Mouse (Mus musculus) olfactory bulb, adult 2 months (tissue): ENCODE data around the gene Strn4. TPM values are rescaled to one million over a fixed set of nuclear protein-coding genes. Genes with fewer than 3 reads are reported as not detected.

Experiments
- H3K27ac ChIP-seq: fragments of 200-500 bp; 2 replicates; pipeline ENCODE4 v1.5.1; 2012; ENCODE audit warnings: low read depth, low read length; ENCODE audit not compliant: insufficient read depth
- H3K4me1 ChIP-seq: fragments of 200-500 bp; 2 replicates; pipeline ENCODE4 v1.6.1; 2012; ENCODE audit warnings: low read length; ENCODE audit not compliant: control insufficient read depth, insufficient read depth
- H3K4me3 ChIP-seq: fragments of 200-500 bp; 2 replicates; pipeline ENCODE4 v1.5.1; 2012; ENCODE audit warnings: mild to moderate bottlenecking, low read depth, low read length, moderate library complexity; ENCODE audit not compliant: insufficient read depth
- CTCF ChIP-seq: fragments of 200-500 bp; IDR thresholded peaks from 2 replicates; pipeline ENCODE4 v1.5.1; 2012; ENCODE audit warnings: low read depth, mild to moderate bottlenecking, low read length, moderate library complexity; ENCODE audit not compliant: insufficient read depth
- POLR2A ChIP-seq: fragments of 200-500 bp; IDR thresholded peaks from 2 replicates; pipeline ENCODE4 v1.6.1; 2012; ENCODE audit warnings: mild to moderate bottlenecking, low read depth, low read length, moderate library complexity; ENCODE audit not compliant: insufficient read depth
- WGBS: fragments of 180-500 bp; shearing (Covaris S2); methylation state at CpG from one replicate; pipeline ENCODE4 v1.1.7; 2018; 5-methylcytosine and 5-hydroxymethylcytosine counted together
- polyA plus RNA-seq: library from polyadenylated mRNA; stranded (reverse); fragments of >200 nt; gene quantifications from 2 replicates; pipeline ENCODE4 v1.2.4, GENCODE M21; 2012; ENCODE audit warnings: low replicate concordance; ENCODE audit not compliant: missing spikeins, insufficient read depth, insufficient read length

The Strn4 gene
- polyA plus RNA-seq, 1 experiment: not detected

DNA sequence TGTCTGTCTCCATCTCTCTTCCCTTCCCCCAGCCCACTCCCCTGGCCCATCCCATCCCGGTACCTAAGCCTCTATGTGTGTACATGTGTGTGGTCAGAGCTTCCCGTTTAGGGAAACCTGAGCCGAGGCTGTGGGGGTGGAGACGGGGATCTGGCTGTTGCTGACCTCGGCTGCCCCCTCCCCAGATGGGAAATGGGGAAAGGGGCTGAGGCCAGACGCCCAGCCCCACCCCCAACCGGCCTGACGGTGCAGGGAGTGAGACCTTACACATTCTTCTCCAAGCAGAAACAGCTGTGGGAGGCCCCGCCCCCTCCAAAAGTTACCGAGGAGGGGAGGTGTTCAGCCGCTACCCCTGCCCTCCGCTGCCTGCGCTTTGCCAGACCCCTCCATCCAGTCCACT lies 60.9 kb downstream of the Strn4 start:
- TF ChIP-seq POLR2A (no peak), CTCF (no peak)
- peak overlapping the region; percentile 86 for H3K4me3 ChIP-seq
- no peak overlapping the region for H3K27ac ChIP-seq
- H3K4me1 ChIP-seq: peaks cover 15% of the 10 kb centered on the region
- WGBS: 9% methylated on average over 13 of the region's 13 CpGs

DNA sequence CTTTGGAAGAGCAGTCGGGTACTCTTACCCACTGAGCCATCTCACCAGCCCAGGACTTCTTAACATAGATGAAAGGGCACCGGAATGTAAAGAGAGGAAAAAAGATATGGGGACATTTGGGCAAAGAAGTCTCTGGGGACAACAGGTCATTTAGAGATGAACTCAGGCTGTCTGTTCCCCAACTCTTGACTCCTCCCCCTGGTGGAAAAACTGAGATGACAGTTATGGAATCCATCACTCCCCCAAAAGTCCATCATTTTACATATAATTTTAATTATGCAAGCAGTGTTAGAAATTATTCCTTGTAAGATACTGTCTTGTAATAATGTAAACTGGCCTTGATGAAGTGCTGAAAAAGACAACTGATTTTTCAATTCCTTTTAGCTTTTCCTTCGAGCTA lies 62.0 kb downstream of the Strn4 start:
- TF ChIP-seq CTCF: no peak
- TF ChIP-seq POLR2A: no peak
- Histone ChIP-seq H3K27ac (no peak overlapping the region), H3K4me3 (no peak overlapping the region), H3K4me1 (peaks cover 7% of the 10 kb centered on the region)
- 85% methylated on average over 3 of the region's 3 CpGs for WGBS

DNA sequence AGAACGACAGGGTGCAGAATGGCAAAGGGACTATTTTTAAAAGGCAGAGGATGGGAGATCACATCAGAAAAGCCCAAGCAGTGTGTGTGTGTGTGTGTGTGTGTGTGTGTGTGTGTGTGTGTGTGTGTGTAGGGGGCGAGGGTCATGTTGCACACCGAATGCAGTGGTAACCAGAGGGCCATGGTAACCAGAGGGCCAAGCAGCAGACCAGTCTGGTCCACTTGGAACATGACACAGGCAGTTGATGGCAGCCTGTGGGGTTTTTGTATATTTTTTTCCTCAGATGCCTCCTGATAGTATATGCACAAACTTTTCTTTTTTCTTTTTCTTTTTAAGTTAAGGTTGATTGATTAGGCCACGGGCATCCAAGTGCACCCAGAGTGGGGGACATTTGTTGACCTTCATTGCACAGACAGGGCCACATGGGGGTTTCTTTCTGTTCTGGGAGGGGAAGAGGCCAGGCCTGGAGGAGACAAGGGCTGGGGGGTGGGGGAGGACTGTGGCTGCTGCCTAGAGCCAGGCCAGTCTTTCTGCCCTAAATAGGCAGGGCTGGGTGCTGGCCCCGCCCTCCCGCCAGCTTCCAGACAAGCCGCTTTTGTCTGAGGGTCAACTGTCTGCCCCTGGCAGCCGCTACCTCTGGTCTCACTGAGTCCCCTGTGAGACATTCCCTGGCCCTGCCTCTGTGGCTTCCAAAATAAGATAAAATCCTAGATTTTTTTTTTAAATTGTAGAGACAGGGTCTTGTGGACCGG lies 64.3 kb downstream of the Strn4 start:
- WGBS: 44% methylated on average over 9 of the region's 9 CpGs
- no peak overlapping the region for H3K27ac ChIP-seq
- no peak for TF ChIP-seq CTCF
- no peak for TF ChIP-seq POLR2A
- H3K4me3 ChIP-seq: no peak overlapping the region
- peaks cover 7% of the 10 kb centered on the region for H3K4me1 ChIP-seq

DNA sequence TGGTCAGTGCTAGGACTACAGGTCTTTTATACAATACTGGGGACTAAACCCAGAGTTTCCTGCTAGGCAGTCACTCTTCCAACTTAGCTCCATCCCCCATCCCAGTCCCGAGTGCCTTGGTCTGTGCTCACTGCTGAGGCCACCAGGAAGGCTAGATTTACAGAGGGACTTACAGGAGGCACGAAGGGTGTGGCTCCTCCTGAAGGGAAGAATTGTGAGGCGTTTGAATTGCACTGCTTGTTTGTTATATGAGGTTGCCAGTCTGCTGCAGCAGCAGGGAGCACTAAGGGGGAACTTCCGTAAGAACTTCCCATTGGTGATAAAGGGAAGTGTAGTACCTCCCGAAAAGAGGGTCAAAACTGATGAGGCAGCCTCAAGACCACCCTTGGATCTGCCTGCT lies 64.9 kb downstream of the Strn4 start:
- TF ChIP-seq POLR2A: no peak
- TF ChIP-seq CTCF: no peak
- WGBS: 49% methylated on average over 5 of the region's 5 CpGs
- Histone ChIP-seq H3K4me3 (no peak overlapping the region), H3K27ac (no peak overlapping the region), H3K4me1 (peaks cover 7% of the 10 kb centered on the region)

DNA sequence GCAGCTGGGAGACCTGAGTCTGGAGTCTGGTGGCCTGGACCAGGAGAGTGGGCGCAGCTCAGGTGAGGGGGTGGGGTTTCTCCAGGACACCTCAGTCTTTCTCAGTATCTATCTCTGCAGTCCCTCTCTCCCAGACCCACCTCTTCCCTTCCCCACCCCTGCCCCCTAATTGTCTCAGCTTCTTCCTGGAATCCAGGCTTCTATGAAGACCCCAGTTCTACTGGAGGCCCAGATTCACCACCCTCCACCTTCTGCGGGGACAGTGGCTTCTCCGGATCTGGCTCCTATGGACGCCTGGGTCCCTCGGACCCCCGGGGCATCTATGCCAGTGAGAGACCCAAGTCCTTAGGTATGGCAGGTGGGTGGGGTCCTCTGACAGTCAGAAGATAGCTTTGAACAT lies 67.5 kb downstream of the Strn4 start:
- no peaks in the 10 kb centered on the region for H3K4me1 ChIP-seq
- 92% methylated on average over 6 of the region's 6 CpGs for WGBS
- no peak overlapping the region for H3K27ac ChIP-seq
- TF ChIP-seq POLR2A: no peak
- TF ChIP-seq CTCF: no peak
- H3K4me3 ChIP-seq: no peak overlapping the region

DNA sequence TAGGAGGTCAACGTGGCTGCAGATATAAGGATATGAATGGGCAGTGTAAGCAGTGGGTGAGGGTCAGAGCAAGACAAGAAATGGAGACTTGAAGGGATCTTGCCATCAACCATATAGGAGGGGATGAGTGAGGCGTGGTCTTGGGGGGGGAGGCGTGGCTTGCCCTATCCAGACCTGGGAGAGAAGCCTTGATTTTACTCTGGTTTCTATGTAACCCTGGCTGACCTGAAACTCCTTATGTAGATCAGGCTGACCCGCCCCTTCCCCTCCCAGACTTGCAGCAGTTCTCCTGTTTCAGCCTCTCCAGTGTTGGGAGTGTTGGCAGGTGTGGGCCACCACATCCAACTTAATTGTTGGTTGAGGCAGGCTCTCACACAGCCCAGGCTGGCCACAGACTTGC lies 68.6 kb downstream of the Strn4 start:
- no peak overlapping the region for H3K27ac ChIP-seq
- TF ChIP-seq POLR2A (no peak), CTCF (no peak)
- H3K4me1 ChIP-seq: no peaks in the 10 kb centered on the region
- H3K4me3 ChIP-seq: no peak overlapping the region
- 80% methylated on average over 4 of the region's 4 CpGs for WGBS

DNA sequence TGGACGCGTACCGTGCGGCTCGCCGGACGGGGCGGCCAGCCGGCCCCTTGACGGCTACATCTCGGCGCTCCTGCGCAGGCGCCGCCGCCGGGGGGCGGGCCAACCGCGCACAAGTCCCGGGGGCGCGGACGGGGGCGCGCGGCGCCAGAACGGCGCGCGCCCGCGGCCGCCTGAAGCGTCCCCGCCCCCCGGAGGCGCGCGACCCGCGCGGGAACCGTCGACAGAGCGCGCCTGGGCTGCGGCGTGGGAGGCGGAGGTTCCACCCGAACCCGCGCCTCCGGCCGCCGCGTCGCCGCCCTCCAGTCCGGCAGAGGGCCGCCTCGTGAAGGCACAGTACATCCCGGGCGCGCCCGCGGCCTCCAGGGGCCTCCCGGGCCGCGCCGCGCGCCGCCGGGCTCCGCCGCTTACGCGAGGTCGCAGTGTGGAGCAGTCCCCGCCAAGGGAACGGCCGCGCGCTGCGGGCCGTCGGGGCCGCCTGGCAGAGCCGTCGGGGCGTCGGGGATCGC lies 69.6 kb downstream of the Strn4 start:
- 56% methylated on average over 95 of the region's 95 CpGs for WGBS
- Histone ChIP-seq H3K4me1 (no peaks in the 10 kb centered on the region), H3K27ac (no peak overlapping the region), H3K4me3 (no peak overlapping the region)
- TF ChIP-seq POLR2A (no peak), CTCF (no peak)

DNA sequence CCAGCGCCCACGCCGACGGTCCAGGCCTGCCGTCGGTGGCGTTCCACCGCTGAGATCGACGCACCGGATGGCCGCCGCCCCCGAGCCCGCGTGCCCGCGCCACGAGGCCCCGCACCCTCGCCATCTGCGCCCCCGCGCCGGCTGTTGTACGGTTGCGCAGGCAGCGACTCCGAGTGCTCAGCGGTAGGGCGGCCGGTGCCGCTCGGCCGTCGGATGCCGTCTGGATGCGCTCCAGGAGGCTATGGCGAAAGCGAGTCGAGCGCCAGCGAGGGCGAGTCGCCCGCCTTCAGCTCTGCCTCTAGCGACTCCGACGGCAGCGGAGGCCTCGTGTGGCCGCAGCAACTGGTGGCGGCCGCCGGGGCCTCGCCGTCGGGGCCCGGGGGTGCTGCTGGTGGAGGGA lies 70.2 kb downstream of the Strn4 start:
- H3K27ac ChIP-seq: no peak overlapping the region
- no peak for TF ChIP-seq POLR2A
- TF ChIP-seq CTCF: no peak
- 75% methylated on average over 59 of the region's 59 CpGs for WGBS
- no peak overlapping the region for H3K4me3 ChIP-seq
- peaks cover 4% of the 10 kb centered on the region for H3K4me1 ChIP-seq

Other genes with a start within 250 kb of the Strn4 start
- gene Arhgap35, start 200.9 kb upstream of the Strn4 start, polyA plus RNA-seq: not detected in 2 replicates
- gene Ceacam15, start 140.2 kb upstream of the Strn4 start, polyA plus RNA-seq: not detected in 2 replicates
- gene Ceacam9, start 94.0 kb upstream of the Strn4 start, polyA plus RNA-seq: not detected in 2 replicates
- gene Ap2s1, start 77.5 kb upstream of the Strn4 start, polyA plus RNA-seq: not detected in 2 replicates
- gene Slc1a5, start 34.5 kb upstream of the Strn4 start, polyA plus RNA-seq: not detected in 2 replicates
- gene Fkrp, start 843 bp downstream of the Strn4 start, polyA plus RNA-seq: not detected in 2 replicates
- not detected in 2 replicates for gene Prkd2, start 27.0 kb downstream of the Strn4 start, polyA plus RNA-seq
- not detected in 2 replicates for gene Dact3, start 59.4 kb downstream of the Strn4 start, polyA plus RNA-seq
- not detected in 2 replicates for gene Gng8, start 75.9 kb downstream of the Strn4 start, polyA plus RNA-seq
- not detected in 2 replicates for gene Ptgir, start 90.6 kb downstream of the Strn4 start, polyA plus RNA-seq
- 1,020 and 1,388 TPM in 2 replicates for gene Calm3, start 108.2 kb downstream of the Strn4 start, polyA plus RNA-seq
- gene Pnmal2, start 128.8 kb downstream of the Strn4 start, polyA plus RNA-seq: not detected in 2 replicates
- gene Pnmal1, start 143.8 kb downstream of the Strn4 start, polyA plus RNA-seq: not detected in 2 replicates
- gene Gm42372, start 167.2 kb downstream of the Strn4 start, polyA plus RNA-seq: not detected in 2 replicates
- gene Ccdc8, start 176.8 kb downstream of the Strn4 start, polyA plus RNA-seq: not detected in 2 replicates
- not detected in 2 replicates for gene Ppp5c, start 212.0 kb downstream of the Strn4 start, polyA plus RNA-seq
- not detected in 2 replicates for gene Hif3a, start 246.5 kb downstream of the Strn4 start, polyA plus RNA-seq